Mouse (Mus musculus) cerebellum, adult 8-10 months (tissue): ENCODE results near the gene Cd36.

Experiments used
- DNase-seq: peaks from one replicate; pipeline ENCODE4 v3.0.0; 2022

The Cd36 gene

GRCm38 (mm10) chr5:17857262-17857661, 31.3 kb downstream of the Cd36 start:
- DNase-seq: no peak

DNA sequence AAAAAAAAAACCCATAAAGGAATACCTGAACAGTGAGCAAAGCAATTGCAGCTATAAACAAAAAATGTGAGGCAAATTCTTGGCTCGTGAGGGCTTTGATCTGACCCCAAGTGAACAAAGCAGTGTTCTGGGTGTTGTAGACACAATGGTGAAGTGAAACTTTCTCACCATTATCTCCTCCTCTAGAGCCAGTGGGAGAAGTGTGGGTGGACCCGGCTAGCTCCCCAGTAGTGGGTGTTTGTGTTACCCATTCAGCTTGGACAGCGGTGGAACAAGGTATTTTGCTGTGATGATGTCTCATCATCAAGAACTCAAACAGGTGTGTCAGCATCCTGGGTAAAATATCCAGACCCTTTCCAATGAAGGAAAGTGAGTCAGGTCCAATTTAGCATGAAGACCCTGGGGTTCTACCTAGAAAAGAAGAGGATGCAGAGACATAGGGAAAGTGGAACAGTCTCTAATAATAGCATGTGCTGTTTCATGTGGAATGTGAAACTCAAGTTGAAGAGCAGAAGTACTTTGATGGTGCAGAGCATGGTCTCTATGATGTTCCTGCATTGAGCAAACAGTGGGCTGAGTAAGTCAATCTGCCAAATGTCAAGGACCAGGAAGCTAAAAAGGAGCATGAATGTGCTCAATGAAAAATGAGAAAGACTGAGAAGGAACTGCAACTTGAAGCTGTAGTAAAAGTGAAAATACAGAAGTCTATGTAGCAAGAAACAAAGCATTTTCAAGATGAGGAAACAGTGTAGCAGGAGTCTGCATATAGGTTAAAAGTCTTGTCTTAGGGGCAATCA, 34.3 kb downstream of the Cd36 start:
- DNase-seq: no peak

GRCm38 (mm10) chr5:17850582-17850981, 38.0 kb downstream of the Cd36 start:
- no peak for DNase-seq

- DNase-seq: no peak
These were observed 39.0 kb downstream of the Cd36 start for GRCm38 (mm10) chr5:17849582-17849981.

GRCm38 (mm10) chr5:17848733-17849132, 39.9 kb downstream of the Cd36 start:
- DNase-seq: no peak

- no peak for DNase-seq
These were observed 40.3 kb downstream of the Cd36 start for GRCm38 (mm10) chr5:17848267-17848666.

DNA sequence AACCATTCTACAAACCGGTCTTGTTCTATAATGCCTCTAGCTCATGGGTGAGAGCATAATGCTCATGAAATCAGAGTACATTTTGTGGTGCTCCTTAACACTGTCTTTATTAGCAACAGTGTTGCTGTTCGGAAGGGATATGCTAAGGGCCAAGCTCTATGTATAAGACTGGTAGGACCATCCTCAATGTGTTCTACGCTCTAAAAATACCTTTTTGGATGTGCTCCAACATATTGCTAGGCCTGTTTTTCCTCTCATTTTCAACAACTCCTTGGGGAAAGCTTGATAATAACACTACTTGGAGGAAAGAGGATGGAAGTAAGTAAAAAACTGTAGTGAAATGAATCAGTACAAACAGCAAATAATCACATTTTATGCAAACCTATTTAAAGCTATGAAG, 44.7 kb downstream of the Cd36 start:
- DNase-seq: no peak

- DNase-seq: no peak
These were observed 45.3 kb downstream of the Cd36 start for GRCm38 (mm10) chr5:17843316-17843715.

DNA sequence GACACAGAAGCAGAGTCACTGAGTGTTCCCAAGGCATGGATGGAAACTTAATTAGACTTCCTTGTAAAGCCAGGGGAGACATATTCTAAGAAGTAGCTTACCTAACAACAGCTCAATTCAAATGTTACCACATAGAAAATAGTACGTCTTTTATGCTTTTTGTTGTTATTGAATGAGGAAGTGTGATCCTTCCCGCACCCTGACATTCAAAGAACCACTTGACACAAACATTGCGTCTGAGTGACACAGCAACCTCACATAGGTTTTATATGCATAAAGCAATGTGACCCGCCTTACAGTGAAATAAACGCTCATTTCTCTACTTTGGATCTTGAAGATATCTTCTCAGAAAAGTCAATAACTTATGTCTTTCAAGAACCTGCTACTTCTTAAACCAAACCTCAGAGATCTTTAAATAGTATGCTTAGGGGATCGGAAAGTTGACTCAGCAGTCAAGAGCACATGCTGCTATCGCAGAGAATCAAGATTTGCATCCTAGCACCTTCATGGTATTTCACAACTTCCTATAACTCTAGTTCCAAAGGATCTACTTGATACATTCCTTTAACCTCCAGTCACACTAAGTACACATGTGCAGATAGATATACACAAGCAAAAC, 46.4 kb downstream of the Cd36 start:
- DNase-seq: no peak

GRCm38 (mm10) chr5:17839549-17839948, 49.1 kb downstream of the Cd36 start:
- no peak for DNase-seq

DNA sequence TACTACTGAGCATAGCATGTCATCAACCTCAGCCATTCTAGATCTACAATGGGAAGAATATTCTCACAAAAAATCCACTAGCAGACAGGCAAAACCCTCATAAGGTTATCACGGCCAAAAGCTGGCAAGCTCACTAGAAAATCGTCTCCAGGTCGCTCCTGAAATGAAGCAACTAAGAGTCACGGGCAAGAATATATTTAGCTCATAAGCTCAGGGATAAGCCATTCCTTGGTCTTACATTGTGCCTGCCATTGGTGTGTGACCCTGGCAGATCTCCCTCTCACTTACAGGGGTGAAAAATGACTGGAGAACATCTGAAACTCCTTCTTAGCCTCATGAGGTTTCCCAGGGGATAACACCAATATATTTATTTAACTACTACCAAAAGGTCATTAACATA, 52.2 kb downstream of the Cd36 start:
- no peak for DNase-seq

DNA sequence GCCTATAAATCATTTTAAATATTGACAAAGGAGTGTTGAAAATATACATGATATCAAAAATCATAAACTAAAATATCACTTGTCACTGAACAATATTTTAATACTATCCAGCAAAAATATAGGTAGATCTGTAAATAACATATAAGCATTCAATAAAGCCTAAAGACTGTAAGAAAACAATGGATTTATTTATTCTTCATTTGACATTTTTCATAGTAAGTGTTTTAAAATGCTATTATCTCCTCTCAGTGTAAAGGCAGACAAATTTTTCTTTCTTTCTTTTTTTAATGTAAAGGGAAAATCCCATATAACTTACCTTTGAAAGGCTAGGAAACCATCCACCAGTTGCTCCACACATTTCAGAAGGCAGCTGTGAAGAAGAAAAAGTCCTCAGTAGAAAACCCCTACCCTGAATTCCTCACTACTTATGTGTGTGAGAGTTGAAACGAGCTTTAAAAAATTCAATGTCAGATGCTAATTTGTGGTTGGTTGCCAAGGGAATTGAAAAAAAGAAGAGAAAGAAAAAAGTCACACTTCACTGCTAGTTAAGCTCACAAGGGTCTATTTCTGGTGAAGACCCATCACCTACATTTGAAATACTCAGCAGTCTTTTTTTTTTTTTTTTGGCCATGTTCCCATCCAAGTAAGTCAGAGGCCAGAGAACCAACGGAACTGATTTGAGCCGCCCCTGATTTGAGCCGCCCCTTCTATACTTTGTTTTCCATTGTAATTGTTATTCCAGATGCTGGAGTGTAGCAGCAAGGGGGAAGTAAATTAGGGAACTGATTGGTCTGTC, 53.1 kb downstream of the Cd36 start:
- no peak for DNase-seq

- DNase-seq: no peak
These were observed 54.8 kb downstream of the Cd36 start for GRCm38 (mm10) chr5:17833797-17834196.

- no peak for DNase-seq
These were observed 58.1 kb downstream of the Cd36 start for GRCm38 (mm10) chr5:17830536-17830935.

DNA sequence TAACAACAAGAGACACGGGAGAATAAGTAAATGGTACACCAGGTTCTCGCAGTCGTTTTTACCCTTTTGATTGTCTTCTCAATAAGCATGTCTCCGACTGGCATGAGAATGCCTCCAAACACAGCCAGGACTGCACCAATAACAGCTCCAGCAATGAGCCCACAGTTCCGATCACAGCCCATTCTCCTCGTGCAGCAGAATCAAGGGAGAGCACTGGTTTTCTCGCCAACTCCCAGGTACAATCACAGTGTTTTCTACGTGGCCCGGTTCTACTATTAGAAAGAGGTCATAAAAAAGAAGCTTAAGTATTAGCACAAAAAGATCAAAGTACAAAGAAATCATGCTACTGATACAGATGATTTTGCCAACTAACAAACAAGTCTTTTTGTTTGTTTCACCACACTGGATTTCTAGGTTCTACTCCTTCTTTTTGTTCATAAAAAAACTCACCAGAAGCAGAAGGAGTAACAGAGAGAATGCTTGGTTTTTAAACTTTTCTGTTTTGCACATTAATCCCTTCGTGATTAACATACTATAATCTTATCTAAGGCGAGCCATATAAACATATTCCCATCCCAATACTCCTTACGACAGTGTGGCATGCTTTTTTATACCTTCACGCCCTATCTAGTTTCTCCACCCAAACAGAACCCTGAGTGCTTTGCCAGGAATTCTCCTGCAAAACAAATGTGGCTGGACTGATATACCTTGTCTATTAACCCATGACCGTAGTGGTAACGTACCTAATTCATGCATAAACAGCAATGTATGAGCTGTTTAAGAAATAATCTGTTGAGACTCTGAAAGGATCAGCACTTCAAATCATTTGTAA, 59.7 kb downstream of the Cd36 start:
- no peak for DNase-seq

- DNase-seq: no peak
These were observed 67.2 kb downstream of the Cd36 start for GRCm38 (mm10) chr5:17821395-17821794.

- no peak for DNase-seq
These were observed 68.2 kb downstream of the Cd36 start for GRCm38 (mm10) chr5:17820239-17820999.

GRCm38 (mm10) chr5:17816170-17816569, 72.4 kb downstream of the Cd36 start:
- no peak for DNase-seq

DNA sequence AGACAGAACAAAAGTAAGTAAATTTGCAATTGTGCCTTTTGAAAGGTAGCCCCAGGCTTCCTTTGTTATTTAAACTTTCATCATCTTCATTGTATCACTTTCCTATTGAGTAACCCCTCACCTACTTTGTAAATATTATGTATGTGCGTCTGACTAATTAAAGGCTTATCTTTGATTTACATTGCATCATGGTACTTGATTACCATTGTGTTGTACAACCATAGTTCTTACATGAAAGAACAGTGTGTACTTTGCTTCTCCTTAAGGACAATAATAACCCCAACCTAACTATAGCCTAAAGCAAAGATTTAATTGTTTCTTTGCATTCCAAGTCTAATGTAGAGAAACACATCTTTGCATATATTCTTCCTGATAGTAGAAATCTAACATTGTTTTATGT, 78.3 kb downstream of the Cd36 start:
- DNase-seq: no peak

DNA sequence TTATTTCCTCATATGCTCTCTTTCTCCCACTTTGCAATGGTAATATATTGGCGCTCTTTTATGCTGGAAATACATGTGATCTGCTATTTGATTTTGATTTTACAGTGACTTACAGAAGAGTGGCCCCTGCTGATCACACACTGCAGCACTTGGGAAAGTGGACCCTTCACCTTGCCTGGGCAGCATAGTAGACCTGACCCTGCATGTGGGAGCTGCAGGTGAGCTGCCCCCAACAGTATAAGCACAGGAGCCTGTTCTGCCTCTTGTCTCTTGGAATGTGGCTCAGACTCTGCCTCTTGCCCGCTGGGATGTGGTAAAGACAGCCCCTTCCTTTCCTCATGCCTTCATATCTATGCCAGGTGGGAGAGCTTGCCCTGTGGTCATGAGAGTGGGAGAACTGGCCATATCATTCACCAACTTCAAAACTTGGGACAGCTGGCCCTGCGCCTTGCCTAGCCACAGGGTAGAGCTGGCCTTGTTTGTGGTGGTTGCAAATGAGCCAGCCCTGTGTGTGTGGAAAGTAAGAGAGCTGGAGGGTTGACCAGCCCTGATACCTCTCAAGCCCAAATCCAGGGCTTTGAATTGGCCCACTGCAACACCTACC, 81.7 kb downstream of the Cd36 start:
- no peak for DNase-seq

- DNase-seq: peak; percentile 5
These were observed 112.0 kb downstream of the Cd36 start for GRCm38 (mm10) chr5:17776571-17776970.

- DNase-seq: no peak
These were observed 118.3 kb downstream of the Cd36 start for GRCm38 (mm10) chr5:17770328-17770727.
